Mouse (Mus musculus) liver, embryonic 13.5 days (tissue): ENCODE results near the gene Kcnh1. TPM values are rescaled to one million over a fixed set of nuclear protein-coding genes. Genes with fewer than 3 reads are reported as not detected.

Source experiments
- ATAC-seq: fragments of 200-750 bp; cut with Nextera tagmentation; 2 replicates; pipeline ENCODE4 v1.8.0; 2017; ENCODE audit warnings: low read depth, mild to moderate bottlenecking, moderate number of reproducible peaks, moderate library complexity
- DNase-seq: peaks from one replicate; pipeline ENCODE4 v3.0.0; 2022
- H3K27ac ChIP-seq: fragments of 300-500 bp; sonication (generic); 2 replicates; pipeline ENCODE4 v1.5.1; 2015; ENCODE audit warnings: moderate library complexity, mild to moderate bottlenecking, inconsistent platforms
- H3K27me3 ChIP-seq: fragments of 300-500 bp; sonication (generic); 2 replicates; pipeline ENCODE4 v1.6.1; 2015; ENCODE audit warnings: mild to moderate bottlenecking, inconsistent platforms
- H3K36me3 ChIP-seq: fragments of 300-500 bp; sonication (generic); 2 replicates; pipeline ENCODE4 v1.6.1; 2015; ENCODE audit warnings: mild to moderate bottlenecking, inconsistent platforms
- H3K4me1 ChIP-seq: fragments of 300-500 bp; sonication (generic); replicated peaks from 2 replicates; pipeline ENCODE4 v1.6.1; 2015; ENCODE audit warnings: inconsistent platforms
- H3K4me2 ChIP-seq: fragments of 300-500 bp; sonication (generic); 2 replicates; pipeline ENCODE4 v1.6.1; 2015; ENCODE audit warnings: inconsistent platforms, mild to moderate bottlenecking, moderate library complexity
- H3K4me3 ChIP-seq: fragments of 300-500 bp; sonication (generic); replicated peaks from 2 replicates; pipeline ENCODE4 v1.5.1; 2015; ENCODE audit warnings: mild to moderate bottlenecking, inconsistent platforms
- H3K9ac ChIP-seq: fragments of 300-500 bp; sonication (generic); 2 replicates; pipeline ENCODE4 v1.6.1; 2015; ENCODE audit warnings: mild to moderate bottlenecking, inconsistent platforms
- H3K9me3 ChIP-seq: fragments of 300-500 bp; sonication (generic); replicated peaks from 2 replicates; pipeline ENCODE4 v1.6.1; 2016; ENCODE audit warnings: inconsistent platforms
- WGBS: fragments of 180-500 bp; shearing (Covaris S2); methylation state at CpG from one replicate; pipeline ENCODE4 v1.1.7; 2015; ENCODE audit not compliant: insufficient replicate concordance; 5-methylcytosine and 5-hydroxymethylcytosine counted together
- polyA plus RNA-seq: library from polyadenylated mRNA; unstranded; fragments of >200 nt; fragmentation: Nextera tagmentation; extraction: Ambion mirVana; gene quantifications from 2 replicates; pipeline ENCODE4 v1.2.1, GENCODE M21; 2015

Gene Kcnh1
- polyA plus RNA-seq, 1 experiment from 2014 or later: 0.02 TPM

GRCm38 (mm10) chr1:192447666-192448065 lies 257.1 kb downstream of the Kcnh1 start:
- H3K9ac ChIP-seq: no peak overlapping the region
- 19% methylated on average over 2 of the region's 2 CpGs for WGBS
- no peaks in the 10 kb centered on the region for H3K4me1 ChIP-seq
- no peak overlapping the region for H3K4me3 ChIP-seq
- no peak for DNase-seq
- H3K36me3 ChIP-seq: no peaks in the 10 kb centered on the region
- no peaks in the 10 kb centered on the region for H3K9me3 ChIP-seq
- no peaks in the 10 kb centered on the region for H3K27me3 ChIP-seq
- no peak overlapping the region for H3K4me2 ChIP-seq
- no peak overlapping the region for H3K27ac ChIP-seq
- ATAC-seq: no peak

- Histone ChIP-seq H3K4me3 (no peak overlapping the region), H3K27ac (no peak overlapping the region), H3K4me1 (no peaks in the 10 kb centered on the region), H3K9ac (no peak overlapping the region), H3K27me3 (no peaks in the 10 kb centered on the region), H3K36me3 (no peaks in the 10 kb centered on the region), H3K9me3 (no peaks in the 10 kb centered on the region), H3K4me2 (no peak overlapping the region)
- no peak for ATAC-seq
- 56% methylated on average over 1 of the region's 1 CpGs for WGBS
- DNase-seq: no peak
Measured at GRCm38 (mm10) chr1:192448512-192448911, 257.9 kb downstream of the Kcnh1 start.

DNA sequence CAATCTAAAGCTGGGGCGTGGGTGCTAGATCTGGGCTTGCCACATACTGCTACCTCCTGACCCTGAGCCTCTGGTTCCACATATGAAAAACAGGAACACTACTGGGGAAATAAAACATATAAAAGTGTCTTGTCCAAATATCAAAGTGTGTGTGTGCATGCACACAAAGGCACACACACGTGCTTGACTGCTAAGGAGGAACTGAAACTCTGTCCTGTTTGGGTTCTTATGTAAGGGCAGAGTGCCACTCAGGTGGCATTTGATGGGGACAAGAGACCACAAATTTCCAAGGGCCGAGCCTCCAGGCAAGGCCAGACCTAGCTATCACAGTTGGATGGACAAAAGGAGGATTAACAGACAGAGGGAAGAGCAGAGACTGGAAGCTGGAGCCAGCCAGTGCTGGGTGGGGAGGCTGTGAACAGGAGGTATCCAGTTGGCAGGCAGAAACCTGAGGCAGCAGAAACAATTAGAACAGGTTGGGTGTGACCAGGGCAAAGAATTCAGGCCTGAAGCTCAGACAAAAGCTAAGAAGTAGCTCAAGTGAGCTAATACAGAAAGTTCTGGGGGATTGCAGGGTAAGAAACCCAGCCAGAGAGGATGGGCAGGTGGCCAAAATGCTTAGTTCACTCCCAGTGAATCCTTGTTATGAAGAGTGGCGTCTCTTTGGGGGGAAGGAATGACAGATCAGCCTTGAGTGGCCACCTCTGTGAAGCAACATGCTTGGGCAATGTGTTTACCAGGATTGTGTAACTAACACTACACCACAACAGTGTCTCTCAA lies 259.2 kb downstream of the Kcnh1 start:
- H3K27me3 ChIP-seq: no peaks in the 10 kb centered on the region
- 31% methylated on average over 4 of the region's 4 CpGs for WGBS
- no peaks in the 10 kb centered on the region for H3K4me1 ChIP-seq
- no peak overlapping the region for H3K4me3 ChIP-seq
- H3K27ac ChIP-seq: no peak overlapping the region
- DNase-seq (no peak), ATAC-seq (no peak)
- H3K36me3 ChIP-seq: no peaks in the 10 kb centered on the region
- no peak overlapping the region for H3K4me2 ChIP-seq
- H3K9me3 ChIP-seq: no peaks in the 10 kb centered on the region
- H3K9ac ChIP-seq: no peak overlapping the region

GRCm38 (mm10) chr1:192450425-192450824 lies 259.9 kb downstream of the Kcnh1 start:
- no peak overlapping the region for H3K9ac ChIP-seq
- H3K36me3 ChIP-seq: no peaks in the 10 kb centered on the region
- H3K27me3 ChIP-seq: no peaks in the 10 kb centered on the region
- no peak overlapping the region for H3K27ac ChIP-seq
- DNase-seq: no peak
- no peaks in the 10 kb centered on the region for H3K4me1 ChIP-seq
- H3K4me3 ChIP-seq: no peak overlapping the region
- ATAC-seq: no peak
- no peak overlapping the region for H3K4me2 ChIP-seq
- H3K9me3 ChIP-seq: no peaks in the 10 kb centered on the region

DNA sequence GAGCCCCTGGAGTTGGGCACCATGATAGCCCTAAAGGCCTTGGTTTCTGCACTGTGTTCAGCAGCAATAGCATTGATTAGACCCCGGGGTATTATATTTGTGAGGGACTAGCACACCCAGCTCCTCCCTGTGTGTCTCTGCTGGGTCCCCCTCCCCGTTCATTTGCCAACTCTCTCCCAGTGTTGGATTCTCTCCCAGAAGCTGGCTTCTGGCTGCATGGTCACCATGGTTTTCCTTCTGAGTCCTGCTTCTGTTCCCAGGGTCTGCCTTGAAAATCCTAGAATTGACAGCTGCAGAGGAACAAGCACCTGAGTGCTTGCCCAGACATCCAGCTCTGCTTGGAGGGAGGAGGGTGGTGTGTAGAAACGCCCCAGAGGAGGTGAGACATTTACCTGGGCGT lies 261.1 kb downstream of the Kcnh1 start:
- no peak overlapping the region for H3K4me2 ChIP-seq
- H3K9ac ChIP-seq: no peak overlapping the region
- no peaks in the 10 kb centered on the region for H3K27me3 ChIP-seq
- no peaks in the 10 kb centered on the region for H3K9me3 ChIP-seq
- H3K4me1 ChIP-seq: no peaks in the 10 kb centered on the region
- no peak overlapping the region for H3K27ac ChIP-seq
- H3K36me3 ChIP-seq: no peaks in the 10 kb centered on the region
- DNase-seq (no peak), ATAC-seq (no peak)
- no peak overlapping the region for H3K4me3 ChIP-seq
- 38% methylated on average over 4 of the region's 4 CpGs for WGBS

DNA sequence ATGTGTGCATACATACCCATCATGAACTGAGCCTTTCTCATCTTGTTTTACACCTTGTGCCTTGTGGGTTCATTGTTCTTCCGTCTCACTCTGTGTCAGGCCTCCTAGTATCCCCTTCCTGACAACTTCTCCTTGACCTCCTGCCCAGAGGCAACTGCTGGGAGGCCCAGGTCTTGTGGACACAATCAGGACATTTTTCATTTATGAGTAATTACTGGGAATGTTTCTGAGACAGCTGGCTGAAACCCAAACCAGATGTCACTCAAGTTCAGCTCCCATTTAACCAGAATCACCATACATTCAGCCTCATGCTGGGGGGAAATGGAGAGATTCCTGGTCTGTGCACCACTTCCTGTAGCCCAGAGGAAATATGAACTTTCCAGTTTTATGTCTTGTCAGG lies 263.9 kb downstream of the Kcnh1 start:
- H3K36me3 ChIP-seq: no peaks in the 10 kb centered on the region
- 54% methylated on average over 1 of the region's 1 CpGs for WGBS
- H3K27me3 ChIP-seq: no peaks in the 10 kb centered on the region
- no peak overlapping the region for H3K27ac ChIP-seq
- ATAC-seq (no peak), DNase-seq (no peak)
- H3K9ac ChIP-seq: no peak overlapping the region
- H3K9me3 ChIP-seq: no peaks in the 10 kb centered on the region
- H3K4me2 ChIP-seq: no peak overlapping the region
- H3K4me3 ChIP-seq: no peak overlapping the region
- H3K4me1 ChIP-seq: no peaks in the 10 kb centered on the region

GRCm38 (mm10) chr1:192454981-192455380 lies 264.4 kb downstream of the Kcnh1 start:
- H3K4me2 ChIP-seq: no peak overlapping the region
- H3K36me3 ChIP-seq: no peaks in the 10 kb centered on the region
- 38% methylated on average over 4 of the region's 4 CpGs for WGBS
- H3K4me1 ChIP-seq: no peaks in the 10 kb centered on the region
- no peak overlapping the region for H3K9ac ChIP-seq
- DNase-seq (no peak), ATAC-seq (no peak)
- no peaks in the 10 kb centered on the region for H3K9me3 ChIP-seq
- no peak overlapping the region for H3K27ac ChIP-seq
- H3K4me3 ChIP-seq: no peak overlapping the region
- no peaks in the 10 kb centered on the region for H3K27me3 ChIP-seq

- Histone ChIP-seq H3K4me3 (no peak overlapping the region), H3K27ac (no peak overlapping the region), H3K4me2 (no peak overlapping the region), H3K9ac (no peak overlapping the region), H3K9me3 (no peaks in the 10 kb centered on the region), H3K36me3 (no peaks in the 10 kb centered on the region), H3K27me3 (no peaks in the 10 kb centered on the region), H3K4me1 (no peaks in the 10 kb centered on the region)
- 44% methylated on average over 3 of the region's 3 CpGs for whole genome bisulfite sequencing
- ATAC-seq: no peak
- no peak for DNase-seq
Measured at GRCm38 (mm10) chr1:192457037-192457436, 266.5 kb downstream of the Kcnh1 start.

DNA sequence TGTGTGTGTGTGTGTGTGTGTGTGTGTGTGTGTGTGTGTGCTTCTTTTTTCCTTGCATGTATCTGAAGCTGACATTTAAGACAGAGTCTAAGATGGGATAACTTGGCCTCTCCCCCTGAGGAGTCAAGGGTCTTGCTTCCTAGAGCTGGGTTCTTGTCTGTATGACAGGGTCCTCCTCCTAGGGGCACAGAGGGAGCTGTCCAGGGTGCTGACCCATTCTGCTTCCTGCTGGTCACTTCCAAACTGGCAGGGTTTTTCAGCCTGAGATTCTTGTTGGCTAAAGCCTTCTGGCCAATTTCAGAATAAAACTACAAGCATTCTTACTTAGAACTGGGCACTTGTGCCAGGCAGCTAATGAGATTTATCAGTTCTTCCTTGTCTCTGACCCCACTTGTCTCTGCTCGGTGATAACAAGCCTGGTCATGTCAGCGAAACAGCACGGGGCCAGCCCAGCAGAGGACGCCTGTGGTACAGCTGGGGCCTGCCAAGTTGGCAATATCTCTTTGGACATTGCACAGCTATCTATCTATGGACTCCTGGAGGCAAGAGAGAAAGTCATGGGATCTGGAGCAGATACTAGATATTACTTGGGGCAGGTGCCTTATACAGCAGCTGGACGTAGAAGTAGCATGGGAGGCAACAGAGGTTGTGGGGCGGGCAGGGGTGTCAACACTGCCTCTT lies 267.1 kb downstream of the Kcnh1 start:
- Histone ChIP-seq H3K4me2 (no peak overlapping the region), H3K9me3 (no peaks in the 10 kb centered on the region), H3K27ac (no peak overlapping the region), H3K4me3 (no peak overlapping the region), H3K27me3 (no peaks in the 10 kb centered on the region), H3K36me3 (no peaks in the 10 kb centered on the region), H3K9ac (no peak overlapping the region), H3K4me1 (no peaks in the 10 kb centered on the region)
- no peak for DNase-seq
- WGBS: 63% methylated on average over 6 of the region's 6 CpGs
- ATAC-seq: no peak

- ATAC-seq (no peak), DNase-seq (no peak)
- no peak overlapping the region for H3K4me3 ChIP-seq
- H3K4me1 ChIP-seq: no peaks in the 10 kb centered on the region
- H3K27ac ChIP-seq: no peak overlapping the region
- H3K27me3 ChIP-seq: no peaks in the 10 kb centered on the region
- H3K36me3 ChIP-seq: no peaks in the 10 kb centered on the region
- H3K9me3 ChIP-seq: no peaks in the 10 kb centered on the region
- WGBS: 54% methylated on average over 4 of the region's 4 CpGs
- no peak overlapping the region for H3K4me2 ChIP-seq
- H3K9ac ChIP-seq: no peak overlapping the region
Measured at GRCm38 (mm10) chr1:192463732-192464131, 273.2 kb downstream of the Kcnh1 start.

DNA sequence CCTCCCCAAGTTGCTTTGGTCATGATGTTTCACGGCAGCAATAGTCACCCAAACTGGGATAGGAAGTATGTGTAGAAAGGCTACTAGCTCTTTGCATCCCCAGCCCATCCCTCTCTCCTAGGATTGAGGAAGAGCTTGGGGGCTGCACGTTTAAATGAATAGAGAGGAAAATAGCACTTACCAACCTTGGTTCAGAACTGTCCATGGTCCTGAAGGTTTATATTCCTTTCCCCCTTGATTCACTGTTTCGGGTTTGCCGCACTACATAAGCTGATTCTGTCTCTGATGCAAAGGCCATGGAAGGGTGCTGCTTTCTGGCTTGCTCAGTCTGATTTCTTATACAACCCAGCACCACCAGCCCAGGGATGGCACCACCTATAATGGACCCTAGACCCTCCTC lies 281.8 kb downstream of the Kcnh1 start:
- Histone ChIP-seq H3K9me3 (no peaks in the 10 kb centered on the region), H3K4me3 (no peak overlapping the region), H3K27me3 (no peaks in the 10 kb centered on the region), H3K4me1 (no peaks in the 10 kb centered on the region), H3K9ac (no peak overlapping the region), H3K27ac (no peak overlapping the region), H3K4me2 (no peak overlapping the region), H3K36me3 (no peaks in the 10 kb centered on the region)
- DNase-seq: no peak
- WGBS: 49% methylated on average over 4 of the region's 4 CpGs
- no peak for ATAC-seq

DNA sequence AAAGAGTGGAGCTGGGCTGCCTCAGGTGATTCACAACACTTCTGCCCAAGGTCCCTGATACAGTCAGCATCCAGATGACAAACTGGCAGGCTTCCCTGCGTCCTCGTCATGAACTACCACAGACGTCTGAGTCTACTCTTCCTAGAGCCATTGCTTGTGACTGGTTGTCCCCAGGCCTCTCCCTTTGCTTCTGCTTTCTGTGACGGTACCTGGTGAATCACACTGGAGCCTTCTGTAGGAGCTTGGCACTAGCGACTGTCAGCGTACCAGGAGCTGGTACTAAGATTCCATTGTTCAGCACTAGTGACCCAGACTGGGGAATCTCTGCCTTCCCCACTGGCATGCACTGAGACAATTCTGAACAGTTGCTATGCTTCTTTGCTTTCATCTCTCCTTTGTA lies 282.6 kb downstream of the Kcnh1 start:
- Histone ChIP-seq H3K9ac (no peak overlapping the region), H3K36me3 (no peaks in the 10 kb centered on the region), H3K27me3 (no peaks in the 10 kb centered on the region), H3K27ac (no peak overlapping the region), H3K9me3 (no peaks in the 10 kb centered on the region), H3K4me2 (no peak overlapping the region), H3K4me3 (no peak overlapping the region), H3K4me1 (no peaks in the 10 kb centered on the region)
- ATAC-seq (no peak), DNase-seq (no peak)
- WGBS: 68% methylated on average over 6 of the region's 6 CpGs
